Mouse (Mus musculus): ENCODE data around the gene Gpn3.

- peak; percentile 94 for TF ChIP-seq CTCF (IDR thresholded peaks at IDR 0.05; ENCODE audit: borderline replicate concordance, insufficient read depth, low read depth, low read length)
- TF ChIP-seq POLR2A (IDR thresholded peaks at IDR 0.05; ENCODE audit: borderline replicate concordance, insufficient read depth, low read length): no peak
Measured at GRCm38 (mm10) chr5:122344260-122344659, 27.4 kb upstream of the Gpn3 start.
